Mouse (Mus musculus) ES-E14 (cell line): ENCODE results near the gene Sfxn1. TPM values are rescaled to one million over a fixed set of nuclear protein-coding genes. Genes with fewer than 3 reads are reported as not detected.
A peak's percentile ranks its signal among the peaks of the same experiment; 100 is the strongest.

Experiments used
- DNase-seq: peaks from one replicate; pipeline ENCODE4 v3.0.0-alpha.2; 2013; ENCODE audit warnings: low read depth, low spot score
- H3K27ac ChIP-seq: 2 replicates; pipeline ENCODE4 v1.5.1; 2012; ENCODE audit warnings: low read depth, mild to moderate bottlenecking, low read length, moderate library complexity, mixed read lengths; ENCODE audit not compliant: poor library complexity, insufficient read depth, severe bottlenecking
- H3K36me3 ChIP-seq: 2 replicates; pipeline ENCODE4 v1.6.1; 2012; ENCODE audit warnings: mild to moderate bottlenecking, low read length, moderate library complexity, mixed read lengths; ENCODE audit not compliant: control insufficient read depth, poor library complexity, insufficient read depth, severe bottlenecking
- H3K4me1 ChIP-seq, 2 experiments: fragments of 150-350 bp in 1 of 2; sonication (generic) in 1 of 2; 2 replicates each; pipeline ENCODE4 v1.6.1; 2012; ENCODE audit warnings: low read length in 2 of 2, mild to moderate bottlenecking in 1 of 2, mixed read lengths in 1 of 2; ENCODE audit not compliant: control insufficient read depth in 2 of 2, insufficient read depth in 2 of 2, poor library complexity in 1 of 2
- H3K4me3 ChIP-seq, 2 experiments: fragments of 150-350 bp in 1 of 2; sonication (generic) in 1 of 2; 2 replicates each; pipeline ENCODE4 v1.5.1; 2012; ENCODE audit warnings: low read length in 2 of 2, low read depth in 1 of 2, mild to moderate bottlenecking in 1 of 2, mixed read lengths in 1 of 2; ENCODE audit not compliant: insufficient read depth in 1 of 2, poor library complexity in 1 of 2, severe bottlenecking in 1 of 2
- H3K9ac ChIP-seq: 2 replicates; pipeline ENCODE4 v1.6.1; 2012; ENCODE audit warnings: low read depth, mild to moderate bottlenecking, low read length, mixed read lengths; ENCODE audit not compliant: poor library complexity, insufficient read depth, severe bottlenecking
- H3K9me3 ChIP-seq: fragments of 150-350 bp; sonication (generic); 2 replicates; pipeline ENCODE4 v1.6.1; 2012; ENCODE audit warnings: low read depth, mild to moderate bottlenecking, low read length; ENCODE audit not compliant: control insufficient read depth, insufficient read depth
- CHD2 ChIP-seq: IDR thresholded peaks from 2 replicates; pipeline ENCODE4 v1.6.1; 2014; ENCODE audit warnings: mild to moderate bottlenecking, low read depth, low read length, inconsistent platforms
- HCFC1 ChIP-seq: IDR thresholded peaks from 2 replicates; pipeline ENCODE4 v1.6.1; 2012; ENCODE audit warnings: low read length, inconsistent platforms, borderline replicate concordance; ENCODE audit not compliant: insufficient read depth
- MAFK ChIP-seq: IDR thresholded peaks from 2 replicates; pipeline ENCODE4 v1.6.1; 2014; ENCODE audit warnings: mild to moderate bottlenecking, low read depth, low read length, inconsistent platforms; ENCODE audit not compliant: insufficient read depth
- ZC3H11A ChIP-seq: IDR thresholded peaks from 2 replicates; pipeline ENCODE4 v1.6.1; 2012; ENCODE audit warnings: low read depth, mild to moderate bottlenecking, inconsistent platforms, low read length, borderline replicate concordance
- ZNF384 ChIP-seq: IDR thresholded peaks from 2 replicates; pipeline ENCODE4 v1.6.1; 2012; ENCODE audit warnings: low read depth, low read length, inconsistent platforms
- in situ Hi-C, 2 experiments: fragments of 600-800 bp; cut with MboI; formaldehyde crosslinking; loops; one replicate each; pipeline ENCODE4 v1.15.1; 2025; ENCODE audit warnings: low sequenced_read_pairs in 2 of 2, inconsistent platforms in 1 of 2; ENCODE audit not compliant: unreplicated experiment in 2 of 2
- total RNA-seq: library from RNA; depleted of rRNA; stranded (reverse); fragments of 300-350 nt; gene quantifications from 2 replicates; pipeline ENCODE4 v1.2.3, GENCODE M21; 2012; rRNA removed

Sfxn1 gene
- 36.1 and 57.7 TPM in 2 replicates for total RNA-seq

GRCm38 (mm10) chr13:54071606-54072331, at the start of gene Sfxn1:
Gene Sfxn1, plus strand, starts transcription at chr13:54071869.
- TF ChIP-seq MAFK (no peak), ZC3H11A (no peak), ZNF384 (no peak), HCFC1 (no peak), CHD2 (no peak)
- peak within 1 kb of the TSS; percentile 88 for H3K9ac ChIP-seq
- H3K9me3 ChIP-seq: no peaks in the 10 kb centered on the region
- H3K36me3 ChIP-seq: peaks cover 5% of the 10 kb centered on the region; the same call in 1 of the 2 replicates
- DNase-seq: no peak
- peak within 1 kb of the TSS; percentile 78 to 80 for H3K4me3 ChIP-seq
- H3K4me1 ChIP-seq: peaks cover 4 to 10% of the 10 kb centered on the region in 2 experiments; a peak in 3 of 4 replicates
- in situ Hi-C loops: loop anchor here in 1 of 2 experiments (25.0 kb wide), 1 partner anchor 284 kb away; no protein-coding TSS in a partner anchor
- H3K27ac ChIP-seq: peak within 1 kb of the TSS; percentile 7; the same call in 1 of the 2 replicates

DNA sequence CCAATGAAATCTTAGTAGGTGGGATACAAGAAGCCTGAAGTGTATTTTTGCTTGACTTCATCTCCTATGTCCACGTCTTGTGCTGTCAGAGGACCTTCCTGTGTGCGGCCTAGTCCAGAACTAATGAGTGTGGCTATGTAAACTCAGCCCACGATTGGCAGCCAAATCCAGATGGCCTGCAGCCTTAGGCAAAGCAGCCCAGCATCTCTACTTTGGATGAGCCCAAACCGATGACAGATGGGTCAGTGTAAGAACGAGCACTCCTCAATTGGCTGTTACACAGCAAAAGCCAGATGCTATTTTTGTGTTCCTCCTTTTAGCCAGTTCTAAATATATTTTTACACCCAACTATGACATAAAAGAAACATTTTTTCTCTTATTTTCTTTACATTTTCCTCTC, 48.4 kb upstream of the Sfxn1 start:
- Histone ChIP-seq H3K27ac (no peak overlapping the region), H3K4me3 (no peak overlapping the region), H3K9ac (no peak overlapping the region), H3K9me3 (no peaks in the 10 kb centered on the region), H3K36me3 (no peaks in the 10 kb centered on the region), H3K4me1 (no peaks in the 10 kb centered on the region)
- no peak for TF ChIP-seq ZNF384
- TF ChIP-seq MAFK: no peak
- no peak for TF ChIP-seq HCFC1
- no peak for TF ChIP-seq ZC3H11A
- TF ChIP-seq CHD2: no peak
- in situ Hi-C loops: no loop called here
- no peak for DNase-seq

- Histone ChIP-seq H3K9ac (no peak overlapping the region), H3K4me1 (no peaks in the 10 kb centered on the region), H3K27ac (no peak overlapping the region), H3K4me3 (no peak overlapping the region), H3K36me3 (no peaks in the 10 kb centered on the region), H3K9me3 (no peaks in the 10 kb centered on the region)
- DNase-seq: no peak
- TF ChIP-seq MAFK (no peak), ZC3H11A (no peak), CHD2 (no peak), ZNF384 (no peak), HCFC1 (no peak)
- in situ Hi-C loops: no loop called here
Measured at GRCm38 (mm10) chr13:54027079-54027478, 44.6 kb upstream of the Sfxn1 start.

GRCm38 (mm10) chr13:54033653-54034052, 38.0 kb upstream of the Sfxn1 start:
- H3K9ac ChIP-seq: no peak overlapping the region
- in situ Hi-C loops: no loop called here
- no peak for DNase-seq
- no peaks in the 10 kb centered on the region for H3K9me3 ChIP-seq
- no peak for TF ChIP-seq HCFC1
- TF ChIP-seq ZNF384: no peak
- no peak for TF ChIP-seq MAFK
- TF ChIP-seq ZC3H11A: no peak
- no peak for TF ChIP-seq CHD2
- H3K36me3 ChIP-seq: no peaks in the 10 kb centered on the region
- H3K4me3 ChIP-seq: no peak overlapping the region
- no peak overlapping the region for H3K27ac ChIP-seq
- H3K4me1 ChIP-seq: no peaks in the 10 kb centered on the region

- Histone ChIP-seq H3K27ac (no peak overlapping the region), H3K9ac (no peak overlapping the region), H3K9me3 (no peaks in the 10 kb centered on the region), H3K4me3 (no peak overlapping the region), H3K4me1 (no peaks in the 10 kb centered on the region), H3K36me3 (no peaks in the 10 kb centered on the region)
- TF ChIP-seq CHD2 (no peak), ZC3H11A (peak; percentile 45; the same call in 1 of the 2 replicates), HCFC1 (no peak), MAFK (no peak)
- in situ Hi-C loops: no loop called here
- peak; percentile 35 for DNase-seq
Measured at GRCm38 (mm10) chr13:54035541-54035940, 36.1 kb upstream of the Sfxn1 start.
